Mouse (Mus musculus) MEL (cell line): ENCODE measurements at regions not wholly inside any gene's neighbourhood (a gene's known extent, or its start where the extent isn't known, plus 50 kb on each side); places are given as distances from the start of the nearest gene placed in this dataset.

ENCODE experiments used
- CTCF ChIP-seq, 3 experiments: IDR thresholded peaks in 2 of 3; conservative IDR thresholded peaks in 1 of 3; 2 replicates each; pipeline ENCODE4 v1.5.1; 2011 to 2012; ENCODE audit warnings: low read length in 3 of 3, low read depth in 2 of 3, mild to moderate bottlenecking in 2 of 3, improper control_type of control experiment in 1 of 3, inconsistent platforms in 1 of 3, mixed read lengths in 1 of 3, moderate library complexity in 1 of 3; ENCODE audit not compliant: control insufficient read depth in 1 of 3, insufficient read depth in 1 of 3, poor library complexity in 1 of 3, severe bottlenecking in 1 of 3
- EP300 ChIP-seq, 2 experiments: IDR thresholded peaks; 2 replicates each; pipeline ENCODE4 v1.6.1; 2011; ENCODE audit warnings: improper control_type of control experiment in 2 of 2, low read length in 2 of 2, low read depth in 1 of 2, mild to moderate bottlenecking in 1 of 2
- MAFK ChIP-seq: IDR thresholded peaks from 2 replicates; pipeline ENCODE4 v1.6.1; 2011; ENCODE audit warnings: low read depth, mild to moderate bottlenecking, low read length, improper control_type of control experiment, borderline replicate concordance
- MAZ ChIP-seq: IDR thresholded peaks from 2 replicates; pipeline ENCODE4 v1.6.1; 2012; ENCODE audit warnings: low read depth, mild to moderate bottlenecking, inconsistent platforms, low read length, improper control_type of control experiment
- MYB ChIP-seq: IDR thresholded peaks from 2 replicates; pipeline ENCODE4 v1.6.1; 2011; ENCODE audit warnings: mild to moderate bottlenecking, low read depth, low read length, improper control_type of control experiment
- NELFE ChIP-seq: IDR thresholded peaks from 2 replicates; pipeline ENCODE4 v1.6.1; 2011; ENCODE audit warnings: low read depth, low read length, improper control_type of control experiment
- TAL1 ChIP-seq: IDR thresholded peaks from 2 replicates; pipeline ENCODE4 v1.6.1; 2012; ENCODE audit warnings: mild to moderate bottlenecking, inconsistent platforms, low read length, moderate library complexity, mixed read lengths
- UBTF ChIP-seq: IDR thresholded peaks from 2 replicates; pipeline ENCODE4 v1.6.1; 2012; ENCODE audit warnings: low read depth, mild to moderate bottlenecking, inconsistent platforms, low read length, improper control_type of control experiment, moderate library complexity, borderline replicate concordance; ENCODE audit not compliant: insufficient read depth
- ZNF384 ChIP-seq: IDR thresholded peaks from 2 replicates; pipeline ENCODE4 v1.6.1; 2012; ENCODE audit warnings: low read depth, mild to moderate bottlenecking, inconsistent platforms, low read length, improper control_type of control experiment

- no peak for TF ChIP-seq MAZ
- TF ChIP-seq MAFK: no peak
- TF ChIP-seq UBTF: no peak
- TF ChIP-seq CTCF (IDR thresholded peaks at IDR 0.05 in 2 of 3, conservative IDR thresholded peaks at IDR 0.05 in 1 of 3; ENCODE audit: control insufficient read depth in 1 of 3, insufficient read depth in 1 of 3, low read depth in 2 of 3, low read length in 3 of 3, poor library complexity in 1 of 3, severe bottlenecking in 1 of 3): no peak
- no peak for TF ChIP-seq TAL1
- TF ChIP-seq EP300 (IDR thresholded peaks at IDR 0.05; ENCODE audit: low read depth in 1 of 2, low read length in 2 of 2): no peak
- TF ChIP-seq ZNF384: peak; percentile 36
- no peak for TF ChIP-seq MYB
- no peak for TF ChIP-seq NELFE
Measured at GRCm38 (mm10) chr12:69436839-69437501, 64.7 kb upstream of the Gm9887 start.
